Mouse (Mus musculus) liver, adult (tissue): Measurements from ENCODE around the gene Prpf39.

Source experiments
- GATA4 ChIP-seq: IDR thresholded peaks from 2 replicates; pipeline ENCODE4 v1.6.1; 2014; ENCODE audit warnings: mild to moderate bottlenecking, low read length; ENCODE audit not compliant: insufficient replicate concordance

Prpf39 gene

GRCm38 (mm10) chr12:65076906-65077305 is 40.8 kb downstream of the Prpf39 start:
- no peak for TF ChIP-seq GATA4

GRCm38 (mm10) chr12:65108746-65109145 is 72.6 kb downstream of the Prpf39 start:
- TF ChIP-seq GATA4, result no peak

GRCm38 (mm10) chr12:65111503-65111902 is 75.4 kb downstream of the Prpf39 start:
- no peak for TF ChIP-seq GATA4

GRCm38 (mm10) chr12:65112811-65113210 is 76.7 kb downstream of the Prpf39 start:
- TF ChIP-seq GATA4, result no peak
